Mouse (Mus musculus) heart, embryonic 11.5 days (tissue): ENCODE data around the gene Trim29. TPM values are rescaled to one million over a fixed set of nuclear protein-coding genes. Genes with fewer than 3 reads are reported as not detected.

Experiments
- ATAC-seq: fragments of 200-750 bp; cut with Nextera tagmentation; replicated peaks from 2 replicates; pipeline ENCODE4 v1.8.0; 2017; ENCODE audit warnings: moderate library complexity; ENCODE audit not compliant: insufficient number of reproducible peaks, low FRiP score, low TSS enrichment
- H3K27ac ChIP-seq: fragments of 300-500 bp; sonication (generic); 2 replicates; pipeline ENCODE4 v1.5.1; 2014; ENCODE audit warnings: mild to moderate bottlenecking, low read depth, low read length
- H3K27me3 ChIP-seq: fragments of 300-500 bp; sonication (generic); 2 replicates; pipeline ENCODE4 v1.6.1; 2014; ENCODE audit warnings: mild to moderate bottlenecking, low read length, mixed read lengths; ENCODE audit not compliant: control insufficient read depth, insufficient read depth
- H3K36me3 ChIP-seq: fragments of 300-500 bp; sonication (generic); 2 replicates; pipeline ENCODE4 v1.6.1; 2014; ENCODE audit warnings: mild to moderate bottlenecking, low read length, moderate library complexity, mixed read lengths; ENCODE audit not compliant: control insufficient read depth, insufficient read depth
- H3K4me1 ChIP-seq: fragments of 300-500 bp; sonication (generic); 2 replicates; pipeline ENCODE4 v1.6.1; 2014; ENCODE audit warnings: low read length; ENCODE audit not compliant: control insufficient read depth, insufficient read depth
- H3K4me2 ChIP-seq: fragments of 300-500 bp; sonication (generic); 2 replicates; pipeline ENCODE4 v1.6.1; 2014; ENCODE audit warnings: mild to moderate bottlenecking, moderate library complexity
- H3K4me3 ChIP-seq: fragments of 300-500 bp; sonication (generic); 2 replicates; pipeline ENCODE4 v1.5.1; 2014; ENCODE audit warnings: low read depth, low read length
- H3K9ac ChIP-seq: fragments of 300-500 bp; sonication (generic); 2 replicates; pipeline ENCODE4 v1.6.1; 2014; ENCODE audit warnings: mild to moderate bottlenecking, low read depth, low read length, moderate library complexity
- H3K9me3 ChIP-seq: fragments of 300-500 bp; sonication (generic); replicated peaks from 2 replicates; pipeline ENCODE4 v1.6.1; 2016; ENCODE audit warnings: low read length; ENCODE audit not compliant: control insufficient read depth
- WGBS: fragments of 180-500 bp; shearing (Covaris S2); extraction: QIAGEN DNeasy Blood & Tissue Kit; methylation state at CpG from one replicate; pipeline ENCODE4 v1.1.7; 2014; ENCODE audit not compliant: insufficient replicate concordance; 5-methylcytosine and 5-hydroxymethylcytosine counted together
- polyA plus RNA-seq: library from polyadenylated mRNA; unstranded; fragments of >200 nt; fragmentation: Nextera tagmentation; extraction: Ambion mirVana; gene quantifications from 2 replicates; pipeline ENCODE4 v1.2.1, GENCODE M21; 2014

Trim29 gene
- polyA plus RNA-seq, 1 experiment from 2014 or later = 0.13 TPM

DNA sequence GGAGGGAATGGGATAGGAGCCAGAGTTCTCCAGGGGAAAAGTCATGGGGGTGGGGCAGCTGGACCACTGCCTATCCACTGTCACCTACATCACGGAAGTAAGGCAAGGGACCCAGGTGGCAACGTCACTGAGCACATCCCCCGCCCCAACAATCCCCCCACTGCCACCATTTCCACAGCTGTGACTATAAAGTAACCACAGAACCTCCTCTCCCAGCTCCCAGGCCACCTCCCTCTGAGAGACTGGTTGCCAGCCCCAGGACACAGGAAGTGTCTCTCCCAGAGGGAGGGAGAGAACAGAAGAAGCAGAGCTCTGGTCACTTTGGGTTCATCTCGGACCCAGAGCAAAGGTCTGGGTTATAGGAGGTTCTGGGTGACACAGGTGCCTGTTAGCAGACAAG is 27.0 kb downstream of the Trim29 start:
- Histone ChIP-seq H3K9me3 (no peaks in the 10 kb centered on the region), H3K27ac (no peak overlapping the region), H3K27me3 (0 out of 2 replicates have a peak, but pooled peaks cover 5% of the 10 kb centered on the region), H3K4me1 (no peaks in the 10 kb centered on the region), H3K4me2 (no peak overlapping the region), H3K36me3 (no peaks in the 10 kb centered on the region), H3K4me3 (no peak overlapping the region), H3K9ac (no peak overlapping the region)
- ATAC-seq = no peak
- 60% methylated on average over 4 of the region's 4 CpGs for WGBS

DNA sequence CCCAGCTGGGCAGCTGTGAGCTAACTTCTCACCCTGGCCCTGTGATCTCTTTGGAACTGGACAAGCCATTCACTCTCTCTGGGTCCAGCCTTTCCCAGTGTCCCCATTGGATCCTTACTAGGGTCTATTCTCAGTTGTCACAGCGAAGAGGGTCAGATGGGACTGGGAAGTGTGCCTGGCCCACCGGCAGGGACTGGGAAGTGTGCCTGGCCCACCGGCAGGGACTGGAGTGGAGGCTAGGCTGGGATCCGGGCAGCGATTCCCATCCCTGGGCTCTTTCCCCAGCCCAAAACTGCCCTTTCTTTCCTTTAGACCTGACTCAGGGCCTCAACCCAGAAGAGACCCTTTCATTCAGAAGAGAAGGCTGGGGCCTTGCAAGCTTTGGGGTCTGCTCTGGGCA is 27.4 kb downstream of the Trim29 start:
- Histone ChIP-seq H3K9ac (no peak overlapping the region), H3K4me1 (no peaks in the 10 kb centered on the region), H3K27me3 (0 out of 2 replicates have a peak, but pooled peaks cover 5% of the 10 kb centered on the region), H3K4me3 (no peak overlapping the region), H3K36me3 (no peaks in the 10 kb centered on the region), H3K4me2 (no peak overlapping the region), H3K9me3 (no peaks in the 10 kb centered on the region), H3K27ac (no peak overlapping the region)
- no peak for ATAC-seq
- WGBS = 50% methylated on average over 5 of the region's 5 CpGs

GRCm38 (mm10) chr9:43339614-43340020 is 29.0 kb downstream of the Trim29 start:
- 0% methylated on average over 2 of the region's 2 CpGs for WGBS
- no peak for ATAC-seq
- H3K27me3 ChIP-seq = 0 out of 2 replicates have a peak, but pooled peaks cover 5% of the 10 kb centered on the region

DNA sequence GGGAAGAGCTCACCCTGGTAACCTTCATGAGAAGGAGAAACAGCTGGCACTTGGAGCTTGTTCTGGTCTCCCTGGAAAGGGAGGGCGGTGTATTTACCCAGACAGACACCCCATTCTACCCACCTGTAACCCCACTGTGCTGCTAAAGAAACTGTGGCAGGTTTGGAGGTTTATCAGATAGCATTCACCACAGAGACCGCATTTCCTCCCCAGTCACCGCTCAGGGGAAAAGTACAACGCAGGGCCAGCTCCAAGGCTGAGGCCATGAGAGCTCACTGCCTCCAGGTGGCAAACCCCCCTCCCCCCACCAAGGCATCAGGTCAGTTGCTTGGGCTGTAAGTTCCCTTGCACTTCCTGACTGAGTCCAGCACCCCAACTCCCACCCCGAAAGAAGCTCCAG is 39.4 kb downstream of the Trim29 start:
- Histone ChIP-seq H3K4me1 (no peaks in the 10 kb centered on the region), H3K4me3 (no peak overlapping the region), H3K36me3 (no peaks in the 10 kb centered on the region), H3K27ac (no peak overlapping the region), H3K9ac (no peak overlapping the region), H3K27me3 (peaks cover 10% of the 10 kb centered on the region), H3K4me2 (no peak overlapping the region), H3K9me3 (no peaks in the 10 kb centered on the region)
- 19% methylated on average over 5 of the region's 5 CpGs for whole genome bisulfite sequencing
- no peak for ATAC-seq

More at GRCm38 (mm10) chr9:43339614-43340020, 29.0 kb downstream of the Trim29 start:
- no peak overlapping the region for H3K4me2 ChIP-seq
- H3K9ac ChIP-seq = no peak overlapping the region
- H3K4me3 ChIP-seq = no peak overlapping the region
- H3K36me3 ChIP-seq = no peaks in the 10 kb centered on the region
- H3K27ac ChIP-seq = no peak overlapping the region
- H3K4me1 ChIP-seq = no peaks in the 10 kb centered on the region
- H3K9me3 ChIP-seq = no peaks in the 10 kb centered on the region

DNA sequence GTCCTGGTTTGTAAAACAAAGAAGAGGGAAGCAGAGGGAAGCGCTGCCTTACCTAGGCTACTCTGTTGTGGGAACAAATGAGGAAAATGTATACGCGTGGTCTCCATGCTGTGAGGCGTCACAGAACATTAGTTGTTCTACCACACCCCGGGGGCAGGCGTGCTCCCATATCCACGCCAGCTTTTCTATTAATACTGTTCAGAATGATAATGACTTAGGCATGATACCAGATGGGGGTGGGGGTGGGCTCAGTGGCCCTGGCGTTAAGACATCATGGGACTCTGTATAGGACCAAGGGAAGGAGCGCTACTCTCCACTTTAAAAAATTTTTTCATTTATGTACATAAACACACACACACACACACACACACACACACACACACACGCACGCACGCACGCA is 40.4 kb downstream of the Trim29 start:
- Histone ChIP-seq H3K9me3 (no peaks in the 10 kb centered on the region), H3K27ac (no peak overlapping the region), H3K9ac (no peak overlapping the region), H3K27me3 (peaks cover 10% of the 10 kb centered on the region), H3K4me3 (no peak overlapping the region), H3K4me2 (no peak overlapping the region), H3K4me1 (no peaks in the 10 kb centered on the region), H3K36me3 (no peaks in the 10 kb centered on the region)
- no peak for ATAC-seq
- 66% methylated on average over 13 of the region's 13 CpGs for WGBS

- Histone ChIP-seq H3K27ac (no peak overlapping the region), H3K9ac (no peak overlapping the region), H3K4me3 (no peak overlapping the region), H3K36me3 (no peaks in the 10 kb centered on the region), H3K4me2 (no peak overlapping the region), H3K9me3 (no peaks in the 10 kb centered on the region), H3K4me1 (no peaks in the 10 kb centered on the region), H3K27me3 (0 out of 2 replicates have a peak, but pooled peaks cover 3% of the 10 kb centered on the region)
- ATAC-seq = no peak
Observed at GRCm38 (mm10) chr9:43357011-43357410, 46.4 kb downstream of the Trim29 start.

DNA sequence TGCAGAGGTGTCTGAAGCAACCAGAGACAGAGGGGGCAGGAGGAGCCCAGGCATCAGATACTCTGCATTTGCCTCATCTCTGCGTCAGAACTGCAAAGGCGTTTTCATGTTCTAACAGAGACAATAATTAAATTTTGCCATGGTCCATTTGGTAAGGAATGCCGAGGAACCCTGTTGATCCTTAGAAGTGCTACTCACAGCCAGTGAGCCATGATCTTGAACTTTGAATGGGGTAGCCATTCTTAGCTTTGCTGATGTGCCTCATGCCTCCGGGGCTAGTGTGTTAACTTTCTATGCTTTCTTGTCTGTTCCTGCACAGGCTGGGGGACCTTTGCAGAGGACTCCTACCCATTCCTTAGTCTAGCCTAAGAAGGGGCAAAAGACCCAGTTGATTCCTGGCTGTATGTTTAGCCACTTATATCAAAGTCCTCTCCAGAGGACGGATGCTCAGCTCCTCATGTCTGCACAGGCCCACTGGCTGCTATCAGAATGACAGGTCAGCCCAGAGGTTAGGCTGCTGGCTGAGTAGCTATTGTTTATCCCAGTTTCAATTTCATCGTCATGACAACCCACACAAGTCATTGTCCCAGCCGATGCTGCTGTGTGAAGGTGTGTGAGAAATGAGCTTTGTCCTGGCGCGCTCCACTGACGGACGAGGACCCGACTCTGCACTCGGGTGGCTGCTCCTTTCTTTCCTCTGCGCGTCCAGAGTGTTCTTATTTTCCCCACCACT is 48.1 kb downstream of the Trim29 start:
- Histone ChIP-seq H3K4me3 (no peak overlapping the region), H3K27ac (no peak overlapping the region), H3K4me2 (no peak overlapping the region), H3K27me3 (0 out of 2 replicates have a peak, but pooled peaks cover 3% of the 10 kb centered on the region), H3K9ac (no peak overlapping the region), H3K4me1 (no peaks in the 10 kb centered on the region), H3K9me3 (no peaks in the 10 kb centered on the region), H3K36me3 (no peaks in the 10 kb centered on the region)
- 55% methylated on average over 15 of the region's 15 CpGs for WGBS
- ATAC-seq = no peak

- Histone ChIP-seq H3K4me3 (no peak overlapping the region), H3K4me2 (no peak overlapping the region), H3K4me1 (no peaks in the 10 kb centered on the region), H3K9ac (no peak overlapping the region), H3K9me3 (no peaks in the 10 kb centered on the region), H3K27ac (no peak overlapping the region), H3K36me3 (no peaks in the 10 kb centered on the region), H3K27me3 (no peaks in the 10 kb centered on the region)
- 76% methylated on average over 3 of the region's 3 CpGs for WGBS
- ATAC-seq = no peak
Observed at GRCm38 (mm10) chr9:43368781-43369180, 58.1 kb downstream of the Trim29 start.

- Histone ChIP-seq H3K4me2 (no peak overlapping the region), H3K27me3 (0 out of 2 replicates have a peak, but pooled peaks cover 5% of the 10 kb centered on the region), H3K27ac (no peak overlapping the region), H3K9ac (no peak overlapping the region), H3K9me3 (no peaks in the 10 kb centered on the region), H3K4me1 (no peaks in the 10 kb centered on the region), H3K36me3 (no peaks in the 10 kb centered on the region), H3K4me3 (no peak overlapping the region)
- WGBS = 75% methylated on average over 4 of the region's 4 CpGs
- no peak for ATAC-seq
Observed at GRCm38 (mm10) chr9:43383871-43384270, 73.2 kb downstream of the Trim29 start.
